ENCODE assay signal across 20 mouse cellular contexts in genomic region chr10:84676511-84676910, GRCm38 (mm10). TPM values are rescaled to one million over a fixed set of nuclear protein-coding genes. Genes with fewer than 3 reads are reported as not detected.
DNase-seq lines count a peak whose midpoint lies in the region; ATAC-seq and TF ChIP-seq lines count a peak whose summit lies in the region.
"Had no signal": no experiment of that assay in that cellular context is flagged by ENCODE, and none has a peak within 500 bp of the region (broad histone marks: within the 10 kb centered on the region; RNA-seq: fewer than 3 reads in every experiment).

No protein-coding gene starts in this region.

- H3K4me3 ChIP-seq in hindbrain, embryonic 10.5 days = no peak overlapping the region
- no peak overlapping the region for H3K4me3 ChIP-seq in hindbrain, postnatal 0 days (ENCODE audit: low read length)
- no peak overlapping the region for H3K4me3 ChIP-seq in hindbrain, embryonic 13.5 days
- H3K4me3 ChIP-seq in hindbrain, embryonic 16.5 days (ENCODE audit: low read length) = no peak overlapping the region
- no peak overlapping the region for H3K4me3 ChIP-seq in midbrain, embryonic 11.5 days (ENCODE audit: low read depth, low read length)
- H3K4me3 ChIP-seq in midbrain, embryonic 10.5 days = no peak overlapping the region
- H3K4me3 ChIP-seq in forebrain, embryonic 10.5 days = no peak overlapping the region
- H3K4me3 ChIP-seq: embryonic facial prominence, embryonic 10.5 days; embryonic facial prominence, embryonic 12.5 days; forebrain, embryonic 12.5 days had no signal

- H3K27me3 ChIP-seq in hindbrain, embryonic 10.5 days (ENCODE audit: insufficient read depth, poor library complexity, severe bottlenecking) = no peaks in the 10 kb centered on the region
- no peaks in the 10 kb centered on the region for H3K27me3 ChIP-seq in hindbrain, postnatal 0 days (ENCODE audit: insufficient read depth, low read length)
- H3K27me3 ChIP-seq in hindbrain, embryonic 13.5 days = no peaks in the 10 kb centered on the region
- H3K27me3 ChIP-seq in hindbrain, embryonic 16.5 days (replicated peaks; ENCODE audit: control insufficient read depth, insufficient read depth, low read length) = no peaks in the 10 kb centered on the region
- 0 out of 2 replicates have a peak, but pooled peaks cover 2% of the 10 kb centered on the region for H3K27me3 ChIP-seq in midbrain, embryonic 11.5 days (ENCODE audit: control insufficient read depth, insufficient read depth, low read length)
- peaks cover 2% of the 10 kb centered on the region; the same call in 1 of the 2 replicates for H3K27me3 ChIP-seq in midbrain, embryonic 10.5 days (ENCODE audit: low read depth, poor library complexity, severe bottlenecking)
- no peaks in the 10 kb centered on the region for H3K27me3 ChIP-seq in forebrain, embryonic 10.5 days (ENCODE audit: poor library complexity, severe bottlenecking)
- H3K27me3 ChIP-seq: embryonic facial prominence, embryonic 12.5 days; forebrain, embryonic 12.5 days had no signal

- H3K9me3 ChIP-seq in hindbrain, embryonic 10.5 days = 0 out of 2 replicates have a peak, but pooled peaks cover 3% of the 10 kb centered on the region
- H3K9me3 ChIP-seq in hindbrain, postnatal 0 days (ENCODE audit: low read length) = no peaks in the 10 kb centered on the region
- H3K9me3 ChIP-seq in hindbrain, embryonic 13.5 days = no peaks in the 10 kb centered on the region
- no peaks in the 10 kb centered on the region for H3K9me3 ChIP-seq in hindbrain, embryonic 16.5 days (ENCODE audit: control insufficient read depth, low read length)
- no peaks in the 10 kb centered on the region for H3K9me3 ChIP-seq in midbrain, embryonic 11.5 days (ENCODE audit: control insufficient read depth, low read length)
- no peaks in the 10 kb centered on the region for H3K9me3 ChIP-seq in midbrain, embryonic 10.5 days (replicated peaks)
- H3K9me3 ChIP-seq in forebrain, embryonic 10.5 days = no peaks in the 10 kb centered on the region
- H3K9me3 ChIP-seq: embryonic facial prominence, embryonic 10.5 days; embryonic facial prominence, embryonic 12.5 days; forebrain, embryonic 12.5 days had no signal

- peak overlapping the region; percentile 64; the same call in 1 of the 2 replicates for H3K27ac ChIP-seq in hindbrain, embryonic 10.5 days
- H3K27ac ChIP-seq in hindbrain, postnatal 0 days = no peak overlapping the region
- peak overlapping the region; percentile 30; the same call in 1 of the 2 replicates for H3K27ac ChIP-seq in hindbrain, embryonic 13.5 days
- no peak overlapping the region for H3K27ac ChIP-seq in hindbrain, embryonic 16.5 days (ENCODE audit: low read depth, low read length)
- H3K27ac ChIP-seq in midbrain, embryonic 11.5 days (ENCODE audit: low read depth, low read length) = no peak overlapping the region
- no peak overlapping the region for H3K27ac ChIP-seq in midbrain, embryonic 10.5 days (replicated peaks)
- no peak overlapping the region for H3K27ac ChIP-seq in forebrain, embryonic 10.5 days
- H3K27ac ChIP-seq: embryonic facial prominence, embryonic 10.5 days; embryonic facial prominence, embryonic 12.5 days; forebrain, embryonic 12.5 days had no signal

- 89% methylated on average over 8 of the region's 8 CpGs for WGBS in hindbrain, embryonic 10.5 days
- 60% methylated on average over 8 of the region's 8 CpGs for WGBS in hindbrain, postnatal 0 days
- WGBS in hindbrain, embryonic 13.5 days = 75% methylated on average over 8 of the region's 8 CpGs
- WGBS in hindbrain, embryonic 16.5 days = 74% methylated on average over 8 of the region's 8 CpGs
- 92% methylated on average over 8 of the region's 8 CpGs for WGBS in midbrain, embryonic 11.5 days
- 87% methylated on average over 8 of the region's 8 CpGs for WGBS in midbrain, embryonic 10.5 days
- 91% methylated on average over 8 of the region's 8 CpGs for WGBS in forebrain, embryonic 10.5 days

- no peak for TF ChIP-seq CTCF in hindbrain, postnatal 0 days (IDR thresholded peaks at IDR 0.05; ENCODE audit: low read depth)

- no peak overlapping the region for H3K4me2 ChIP-seq in hindbrain, postnatal 0 days (ENCODE audit: low read depth, low read length)
- no peak overlapping the region for H3K4me2 ChIP-seq in hindbrain, embryonic 13.5 days
- H3K4me2 ChIP-seq in hindbrain, embryonic 16.5 days (ENCODE audit: low read length) = no peak overlapping the region
- no peak overlapping the region for H3K4me2 ChIP-seq in midbrain, embryonic 11.5 days
- H3K4me2 ChIP-seq: embryonic facial prominence, embryonic 12.5 days; forebrain, embryonic 12.5 days had no signal

- no peak for DNase-seq in hindbrain, embryonic 10.5 days (ENCODE audit: low spot score)
- no peak for DNase-seq in hindbrain, postnatal 0 days (ENCODE audit: low spot score)
- DNase-seq in midbrain, embryonic 11.5 days (ENCODE audit: low spot score, missing footprints) = peak; percentile 59
- DNase-seq in midbrain, embryonic 10.5 days (ENCODE audit: low spot score) = no peak
- no peak for DNase-seq in forebrain, embryonic 10.5 days (ENCODE audit: extremely low spot score, low spot score)
- DNase-seq: adrenal gland, adult 2 months; adrenal gland, postnatal 10 days; adrenal gland, postnatal 25 days; cerebellum, adult 11-12 months; cerebellum, adult 2 months; cerebellum, adult 9-10 months; cerebellum, postnatal 10 days; cerebellum, postnatal 25 days had no signal

- peaks cover 11% of the 10 kb centered on the region for H3K4me1 ChIP-seq in hindbrain, embryonic 10.5 days (replicated peaks)
- H3K4me1 ChIP-seq in hindbrain, postnatal 0 days (ENCODE audit: insufficient read depth, low read length) = no peaks in the 10 kb centered on the region
- peaks cover 5% of the 10 kb centered on the region; the same call in 1 of the 2 replicates for H3K4me1 ChIP-seq in hindbrain, embryonic 13.5 days (replicated peaks)
- H3K4me1 ChIP-seq in hindbrain, embryonic 16.5 days (ENCODE audit: control insufficient read depth, insufficient read depth, low read depth, low read length) = no peaks in the 10 kb centered on the region
- no peaks in the 10 kb centered on the region for H3K4me1 ChIP-seq in midbrain, embryonic 11.5 days (ENCODE audit: control insufficient read depth, insufficient read depth, low read length)
- peaks cover 15% of the 10 kb centered on the region for H3K4me1 ChIP-seq in midbrain, embryonic 10.5 days
- no peaks in the 10 kb centered on the region for H3K4me1 ChIP-seq in forebrain, embryonic 10.5 days
- H3K4me1 ChIP-seq: embryonic facial prominence, embryonic 10.5 days; embryonic facial prominence, embryonic 12.5 days; forebrain, embryonic 12.5 days had no signal

- no peak overlapping the region for H3K9ac ChIP-seq in hindbrain, postnatal 0 days (replicated peaks; ENCODE audit: low read length)
- no peak overlapping the region for H3K9ac ChIP-seq in hindbrain, embryonic 13.5 days
- H3K9ac ChIP-seq in hindbrain, embryonic 16.5 days (ENCODE audit: low read depth, low read length) = no peak overlapping the region
- no peak overlapping the region for H3K9ac ChIP-seq in midbrain, embryonic 11.5 days (ENCODE audit: low read length)
- H3K9ac ChIP-seq: embryonic facial prominence, embryonic 12.5 days; forebrain, embryonic 12.5 days had no signal

- H3K36me3 ChIP-seq in hindbrain, embryonic 10.5 days = peaks cover 61% of the 10 kb centered on the region
- 0 out of 2 replicates have a peak, but pooled peaks cover 9% of the 10 kb centered on the region for H3K36me3 ChIP-seq in hindbrain, postnatal 0 days (ENCODE audit: insufficient read depth, low read length)
- H3K36me3 ChIP-seq in hindbrain, embryonic 13.5 days = peaks cover 71% of the 10 kb centered on the region
- H3K36me3 ChIP-seq in hindbrain, embryonic 16.5 days (ENCODE audit: control insufficient read depth, insufficient read depth, low read length) = peaks cover 23% of the 10 kb centered on the region
- peaks cover 3% of the 10 kb centered on the region for H3K36me3 ChIP-seq in midbrain, embryonic 11.5 days (ENCODE audit: control insufficient read depth, insufficient read depth, low read length)
- H3K36me3 ChIP-seq in midbrain, embryonic 10.5 days = peaks cover 55% of the 10 kb centered on the region
- H3K36me3 ChIP-seq in forebrain, embryonic 10.5 days (replicated peaks) = peaks cover 72% of the 10 kb centered on the region

- ATAC-seq in hindbrain, postnatal 0 days = no peak
- no peak for ATAC-seq in hindbrain, embryonic 13.5 days (ENCODE audit: low FRiP score)
- no peak for ATAC-seq in hindbrain, embryonic 16.5 days
- ATAC-seq in midbrain, embryonic 11.5 days (ENCODE audit: low FRiP score) = no peak
- ATAC-seq: forebrain, embryonic 14.5 days; forebrain, embryonic 16.5 days had no signal

RNA-seq across cellular contexts. Expression of gene Polr3b, which starts 54.4 kb away (rescaled TPM):
- polyA plus RNA-seq in hindbrain, embryonic 10.5 days (2016; fragmentation: Nextera tagmentation; extraction: Ambion mirVana) = 13.2 and 15.6 TPM in 2 replicates
- 7.8 and 11.1 TPM in 2 replicates for total RNA-seq in hindbrain, postnatal 0 days (2014; rRNA removed)
- polyA plus RNA-seq in hindbrain, postnatal 0 days (2015; fragmentation: Nextera tagmentation; extraction: Ambion mirVana) = 8.7 and 10.1 TPM in 2 replicates
- 15.8 and 18.7 TPM in 2 replicates for polyA plus RNA-seq in hindbrain, embryonic 13.5 days (2015; fragmentation: Nextera tagmentation; extraction: Ambion mirVana)
- 13.1 and 14.4 TPM in 2 replicates for polyA plus RNA-seq in hindbrain, embryonic 16.5 days (2015; fragmentation: Nextera tagmentation; extraction: Ambion mirVana)
- 16.0 and 18.0 TPM in 2 replicates for polyA plus RNA-seq in midbrain, embryonic 11.5 days (2014; fragmentation: Nextera tagmentation; extraction: Ambion mirVana)
- 14.4 and 16.6 TPM in 2 replicates for polyA plus RNA-seq in midbrain, embryonic 10.5 days (2016; fragmentation: Nextera tagmentation; extraction: Ambion mirVana)
- 17.6 and 18.2 TPM in 2 replicates for polyA plus RNA-seq in forebrain, embryonic 10.5 days (2016; fragmentation: Nextera tagmentation; extraction: Ambion mirVana)

Comparison
In these comparisons a context has a peak if more than half of its experiments do, and no peak if none do; other contexts are left out.
1. H3K27ac ChIP-seq: peak in hindbrain, embryonic 10.5 days (single experiment) and hindbrain, embryonic 13.5 days (single experiment); none in hindbrain, postnatal 0 days (single experiment), hindbrain, embryonic 16.5 days (single experiment), midbrain, embryonic 11.5 days (single experiment), midbrain, embryonic 10.5 days (single experiment) and forebrain, embryonic 10.5 days (single experiment).